Mouse (Mus musculus) spleen, adult 2 months (tissue): ENCODE results near the gene Pdk1.

ENCODE experiments used
- CTCF ChIP-seq: fragments of 200-500 bp; IDR thresholded peaks from 2 replicates; pipeline ENCODE4 v1.5.1; 2011; ENCODE audit warnings: mild to moderate bottlenecking, inconsistent platforms; ENCODE audit not compliant: insufficient read depth, insufficient read length, insufficient replicate concordance; ENCODE audit errors: extremely low read depth
- POLR2A ChIP-seq: fragments of 200-500 bp; IDR thresholded peaks from 2 replicates; pipeline ENCODE4 v1.6.1; 2011; ENCODE audit warnings: low read depth, low read length, inconsistent platforms

- TF ChIP-seq CTCF: no peak
- TF ChIP-seq POLR2A: no peak
Measured at GRCm38 (mm10) chr2:71824146-71824545, 48.9 kb upstream of the Pdk1 start.
